Mouse (Mus musculus) stomach, postnatal 0 days (tissue): ENCODE data around the gene Tcf15. TPM values are rescaled to one million over a fixed set of nuclear protein-coding genes. Genes with fewer than 3 reads are reported as not detected.

Source experiments
- ATAC-seq: fragments of 200-750 bp; cut with Nextera tagmentation; 2 replicates; pipeline ENCODE4 v1.8.0; 2017; ENCODE audit not compliant: low FRiP score, low TSS enrichment
- DNase-seq: peaks from one replicate; pipeline ENCODE4 v3.0.0-alpha.2; 2016; ENCODE audit warnings: low spot score
- H3K27ac ChIP-seq: fragments of 300-500 bp; sonication (generic); replicated peaks from 2 replicates; pipeline ENCODE4 v1.5.1; 2014; ENCODE audit warnings: mild to moderate bottlenecking, control low read depth
- H3K27me3 ChIP-seq: fragments of 300-500 bp; sonication (generic); 2 replicates; pipeline ENCODE4 v1.6.1; 2014; ENCODE audit warnings: low read length; ENCODE audit not compliant: control insufficient read depth, insufficient read depth
- H3K36me3 ChIP-seq: fragments of 300-500 bp; sonication (generic); 2 replicates; pipeline ENCODE4 v1.6.1; 2014; ENCODE audit warnings: low read length, mixed read lengths; ENCODE audit not compliant: control insufficient read depth, insufficient read depth
- H3K4me1 ChIP-seq: fragments of 300-500 bp; sonication (generic); replicated peaks from 2 replicates; pipeline ENCODE4 v1.6.1; 2014; ENCODE audit warnings: antibody characterized with exemption; ENCODE audit not compliant: control insufficient read depth, insufficient read depth
- H3K4me2 ChIP-seq: fragments of 300-500 bp; sonication (generic); replicated peaks from 2 replicates; pipeline ENCODE4 v1.6.1; 2014; ENCODE audit warnings: low read depth, mild to moderate bottlenecking, control low read depth, moderate library complexity
- H3K4me3 ChIP-seq: fragments of 300-500 bp; sonication (generic); 2 replicates; pipeline ENCODE4 v1.5.1; 2014; ENCODE audit warnings: low read depth, low read length, control low read depth
- H3K9ac ChIP-seq: fragments of 300-500 bp; sonication (generic); 2 replicates; pipeline ENCODE4 v1.6.1; 2014; ENCODE audit warnings: mild to moderate bottlenecking, low read length, control low read depth, mixed read lengths
- H3K9me3 ChIP-seq: fragments of 300-500 bp; sonication (generic); 2 replicates; pipeline ENCODE4 v1.6.1; 2016; ENCODE audit warnings: low read length; ENCODE audit not compliant: control insufficient read depth
- CTCF ChIP-seq: IDR thresholded peaks from 2 replicates; pipeline ENCODE4 v1.5.1; 2016; ENCODE audit warnings: antibody characterized with exemption, low read depth, mild to moderate bottlenecking, moderate library complexity
- EP300 ChIP-seq: optimal IDR thresholded peaks from 2 replicates; pipeline ENCODE3; 2016; ENCODE audit warnings: antibody characterized with exemption
- WGBS: fragments of 180-500 bp; shearing (Covaris S2); extraction: QIAGEN DNeasy Blood & Tissue Kit; methylation state at CpG from one replicate; pipeline ENCODE4 v1.1.7; 2014; 5-methylcytosine and 5-hydroxymethylcytosine counted together
- polyA plus RNA-seq: library from polyadenylated mRNA; unstranded; fragments of >200 nt; fragmentation: Nextera tagmentation; extraction: Ambion mirVana; gene quantifications from 2 replicates; pipeline ENCODE4 v1.2.1, GENCODE M21; 2015

Gene Tcf15
- polyA plus RNA-seq, 1 experiment from 2014 or later = 2.5 TPM

- no peaks in the 10 kb centered on the region for H3K36me3 ChIP-seq
- H3K9ac ChIP-seq = no peak overlapping the region
- H3K4me1 ChIP-seq = no peaks in the 10 kb centered on the region
- H3K4me3 ChIP-seq = no peak overlapping the region
- H3K9me3 ChIP-seq = no peaks in the 10 kb centered on the region
- no peak overlapping the region for H3K27ac ChIP-seq
- no peak for TF ChIP-seq EP300
- WGBS = 93% methylated on average over 1 of the region's 1 CpGs
- no peaks in the 10 kb centered on the region for H3K27me3 ChIP-seq
- ATAC-seq = no peak
- DNase-seq = no peak
- H3K4me2 ChIP-seq = no peak overlapping the region
These were observed 16.1 kb downstream of the Tcf15 start for GRCm38 (mm10) chr2:152159487-152159886.

- TF ChIP-seq CTCF = no peak
- no peak for TF ChIP-seq EP300
- no peak for DNase-seq
- Histone ChIP-seq H3K4me1 (no peaks in the 10 kb centered on the region), H3K27me3 (no peaks in the 10 kb centered on the region), H3K4me3 (no peak overlapping the region), H3K4me2 (no peak overlapping the region), H3K36me3 (no peaks in the 10 kb centered on the region), H3K9me3 (no peaks in the 10 kb centered on the region), H3K9ac (no peak overlapping the region), H3K27ac (no peak overlapping the region)
- no peak for ATAC-seq
- WGBS = 85% methylated on average over 6 of the region's 6 CpGs
These were observed 22.9 kb downstream of the Tcf15 start for GRCm38 (mm10) chr2:152166257-152166656.

- no peaks in the 10 kb centered on the region for H3K36me3 ChIP-seq
- no peak overlapping the region for H3K9ac ChIP-seq
- H3K9me3 ChIP-seq = no peaks in the 10 kb centered on the region
- no peaks in the 10 kb centered on the region for H3K4me1 ChIP-seq
- no peak overlapping the region for H3K27ac ChIP-seq
- H3K4me3 ChIP-seq = no peak overlapping the region
- DNase-seq (no peak), ATAC-seq (no peak)
- 37% methylated on average over 8 of the region's 8 CpGs for WGBS
- no peak for TF ChIP-seq EP300
- H3K4me2 ChIP-seq = no peak overlapping the region
- no peaks in the 10 kb centered on the region for H3K27me3 ChIP-seq
These were observed 24.5 kb downstream of the Tcf15 start for GRCm38 (mm10) chr2:152167851-152168290.

GRCm38 (mm10) chr2:152169377-152169776 lies 26.0 kb downstream of the Tcf15 start:
- 92% methylated on average over 1 of the region's 1 CpGs for WGBS
- Histone ChIP-seq H3K27me3 (no peaks in the 10 kb centered on the region), H3K4me1 (no peaks in the 10 kb centered on the region), H3K36me3 (no peaks in the 10 kb centered on the region), H3K27ac (no peak overlapping the region), H3K4me3 (no peak overlapping the region), H3K9me3 (no peaks in the 10 kb centered on the region), H3K9ac (no peak overlapping the region), H3K4me2 (no peak overlapping the region)
- ATAC-seq (no peak), DNase-seq (no peak)
- TF ChIP-seq CTCF (no peak), EP300 (no peak)

- 95% methylated on average over 3 of the region's 3 CpGs for WGBS
- Histone ChIP-seq H3K27ac (no peak overlapping the region), H3K4me2 (no peak overlapping the region), H3K9ac (no peak overlapping the region), H3K9me3 (no peaks in the 10 kb centered on the region), H3K4me1 (no peaks in the 10 kb centered on the region), H3K27me3 (no peaks in the 10 kb centered on the region), H3K4me3 (no peak overlapping the region), H3K36me3 (no peaks in the 10 kb centered on the region)
- TF ChIP-seq CTCF = no peak
- no peak for TF ChIP-seq EP300
- DNase-seq = no peak
- ATAC-seq = no peak
These were observed 31.5 kb downstream of the Tcf15 start for GRCm38 (mm10) chr2:152174861-152175260.

- Histone ChIP-seq H3K9me3 (no peaks in the 10 kb centered on the region), H3K4me3 (no peak overlapping the region), H3K9ac (no peak overlapping the region), H3K27ac (no peak overlapping the region), H3K36me3 (no peaks in the 10 kb centered on the region), H3K4me2 (no peak overlapping the region), H3K4me1 (no peaks in the 10 kb centered on the region), H3K27me3 (no peaks in the 10 kb centered on the region)
- TF ChIP-seq CTCF (no peak), EP300 (no peak)
- WGBS = 77% methylated on average over 6 of the region's 6 CpGs
- DNase-seq = no peak
- ATAC-seq = no peak
These were observed 33.3 kb downstream of the Tcf15 start for GRCm38 (mm10) chr2:152176659-152177058.
